Mouse (Mus musculus): Measurements from ENCODE around the gene Agrp.

DNA sequence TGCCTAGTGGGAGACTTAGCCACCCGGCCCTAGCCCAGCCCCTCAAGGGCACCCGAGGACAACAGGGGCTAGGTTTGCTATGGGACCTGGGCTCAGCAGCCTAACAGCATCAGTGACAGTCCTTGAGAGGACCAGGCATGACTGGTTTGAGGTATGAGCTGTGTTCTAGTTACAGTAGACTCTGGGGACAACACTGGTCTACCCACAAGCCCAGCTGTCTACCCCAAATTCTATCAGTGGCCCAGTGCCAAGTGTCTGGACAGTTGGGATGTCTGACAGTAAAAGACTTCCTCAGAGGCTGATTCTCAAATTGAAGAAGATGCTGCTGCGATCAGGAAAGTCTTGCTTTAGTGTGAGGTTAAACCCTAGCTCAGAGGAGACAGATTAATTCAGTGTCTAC is 91.9 kb downstream of the Agrp start:
- TF ChIP-seq EP300 (IDR thresholded peaks at IDR 0.05; ENCODE audit: insufficient read depth, low read depth, low read length) (no peak), CTCF (IDR thresholded peaks at IDR 0.05; ENCODE audit: low read depth, low read length) (no peak)
